Mouse (Mus musculus) MEL (cell line): ENCODE results near the gene Phf23. TPM values are rescaled to one million over a fixed set of nuclear protein-coding genes. Genes with fewer than 3 reads are reported as not detected.
A peak's percentile ranks its signal among the peaks of the same experiment; 100 is the strongest.
"Not testable (repeated sequence)": the region's sequence is repeated elsewhere in the genome, so short reads cannot be mapped to it uniquely, and the experiment has no call there.

Experiments used
- DNase-seq: peaks from one replicate; pipeline ENCODE4 v3.0.0; 2011; ENCODE audit warnings: low read depth, low spot score
- H3K27ac ChIP-seq: 2 replicates; pipeline ENCODE4 v1.5.1; 2012; ENCODE audit warnings: low read depth, mild to moderate bottlenecking, control low read depth, low read length, moderate library complexity; ENCODE audit not compliant: control insufficient read depth
- H3K27me3 ChIP-seq, 2 experiments: fragments of 150-350 bp in 1 of 2; sonication (generic) in 1 of 2; 2 replicates each; pipeline ENCODE4 v1.6.1; 2012; ENCODE audit warnings: low read length in 2 of 2, mild to moderate bottlenecking in 2 of 2, improper control_type of control experiment in 1 of 2, moderate library complexity in 1 of 2; ENCODE audit not compliant: insufficient read depth in 2 of 2, control insufficient read depth in 1 of 2
- H3K36me3 ChIP-seq, 2 experiments: 2 replicates each; pipeline ENCODE4 v1.6.1; 2012 to 2014; ENCODE audit warnings: low read length in 2 of 2, improper control_type of control experiment in 1 of 2, inconsistent platforms in 1 of 2, mild to moderate bottlenecking in 1 of 2; ENCODE audit not compliant: insufficient read depth in 2 of 2, control insufficient read depth in 1 of 2
- H3K4me1 ChIP-seq, 2 experiments: fragments of 150-350 bp in 1 of 2; sonication (generic) in 1 of 2; 2 replicates each; pipeline ENCODE4 v1.6.1; 2012; ENCODE audit warnings: low read length in 2 of 2, improper control_type of control experiment in 1 of 2, mild to moderate bottlenecking in 1 of 2; ENCODE audit not compliant: insufficient read depth in 2 of 2, control insufficient read depth in 1 of 2
- H3K4me3 ChIP-seq, 2 experiments: fragments of 150-350 bp in 1 of 2; sonication (generic) in 1 of 2; 2 replicates each; pipeline ENCODE4 v1.5.1; 2012; ENCODE audit warnings: low read depth in 2 of 2, low read length in 2 of 2, mild to moderate bottlenecking in 2 of 2, moderate library complexity in 2 of 2, control low read depth in 1 of 2, improper control_type of control experiment in 1 of 2; ENCODE audit not compliant: control insufficient read depth in 1 of 2, insufficient read depth in 1 of 2
- H3K79me2 ChIP-seq: 2 replicates; pipeline ENCODE4 v1.6.1; 2012; ENCODE audit warnings: mild to moderate bottlenecking, low read length, moderate library complexity; ENCODE audit not compliant: control insufficient read depth, poor library complexity, insufficient read depth
- H3K9ac ChIP-seq: 2 replicates; pipeline ENCODE4 v1.6.1; 2012; ENCODE audit warnings: low read depth, mild to moderate bottlenecking, control low read depth, low read length, moderate library complexity; ENCODE audit not compliant: control insufficient read depth, poor library complexity, severe bottlenecking
- H3K9me3 ChIP-seq: fragments of 150-350 bp; sonication (generic); replicated peaks from 2 replicates; pipeline ENCODE4 v1.6.1; 2012; ENCODE audit warnings: mild to moderate bottlenecking, low read length, improper control_type of control experiment, moderate library complexity; ENCODE audit not compliant: insufficient read depth
- CHD1 ChIP-seq: IDR thresholded peaks from 2 replicates; pipeline ENCODE4 v1.6.1; 2012; ENCODE audit warnings: low read depth, mild to moderate bottlenecking, inconsistent platforms, low read length, improper control_type of control experiment
- E2F4 ChIP-seq: IDR thresholded peaks from 2 replicates; pipeline ENCODE4 v1.6.1; 2011; ENCODE audit warnings: low read depth, low read length, improper control_type of control experiment, borderline replicate concordance
- ETS1 ChIP-seq: IDR thresholded peaks from 2 replicates; pipeline ENCODE4 v1.6.1; 2012; ENCODE audit warnings: low read depth, mild to moderate bottlenecking, inconsistent platforms, low read length, improper control_type of control experiment, moderate library complexity
- MAX ChIP-seq: IDR thresholded peaks from 2 replicates; pipeline ENCODE4 v1.6.1; 2011; ENCODE audit warnings: low read length, improper control_type of control experiment
- MYB ChIP-seq: IDR thresholded peaks from 2 replicates; pipeline ENCODE4 v1.6.1; 2011; ENCODE audit warnings: mild to moderate bottlenecking, low read depth, low read length, improper control_type of control experiment
- NRF1 ChIP-seq: IDR thresholded peaks from 2 replicates; pipeline ENCODE4 v1.6.1; 2014; ENCODE audit warnings: low read depth, mild to moderate bottlenecking, inconsistent platforms, low read length, improper control_type of control experiment, moderate library complexity; ENCODE audit not compliant: poor library complexity, insufficient read depth, severe bottlenecking
- POLR2AphosphoS2 ChIP-seq: IDR thresholded peaks from 2 replicates; pipeline ENCODE4 v1.6.1; 2011; ENCODE audit warnings: low read length, improper control_type of control experiment
- RAD21 ChIP-seq: IDR thresholded peaks from 2 replicates; pipeline ENCODE4 v1.6.1; 2011; ENCODE audit warnings: mild to moderate bottlenecking, low read depth, low read length, improper control_type of control experiment
- UBTF ChIP-seq: IDR thresholded peaks from 2 replicates; pipeline ENCODE4 v1.6.1; 2012; ENCODE audit warnings: low read depth, mild to moderate bottlenecking, inconsistent platforms, low read length, improper control_type of control experiment, moderate library complexity, borderline replicate concordance; ENCODE audit not compliant: insufficient read depth
- ZKSCAN1 ChIP-seq: IDR thresholded peaks from 2 replicates; pipeline ENCODE4 v1.6.1; 2012; ENCODE audit warnings: low read depth, mild to moderate bottlenecking, inconsistent platforms, low read length, improper control_type of control experiment, moderate library complexity
- polyA plus RNA-seq, 2 experiments: library from polyadenylated mRNA; stranded (reverse) in 1 of 2; unstranded in 1 of 2; fragments of >175 nt in 1 of 2; fragments of >200 nt in 1 of 2; gene quantifications; 2 replicates each; pipeline versions ENCODE4 v1.2.1 to v1.2.4; 2012; ENCODE audit warnings: low replicate concordance in 2 of 2, low read depth in 1 of 2; ENCODE audit not compliant: insufficient read length in 2 of 2, insufficient read depth in 1 of 2, missing spikeins in 1 of 2
- total RNA-seq: library from RNA; depleted of rRNA; stranded (reverse); fragments of 300-350 nt; gene quantifications from 2 replicates; pipeline ENCODE4 v1.2.3, GENCODE M21; 2012

Gene Phf23
- total and polyA plus RNA-seq, 3 experiments = 108 to 112 TPM; not detected in 1

- TF ChIP-seq POLR2AphosphoS2 (no peak), MAX (peak; percentile 40; the same call in 1 of the 2 replicates), ZKSCAN1 (peak; percentile 97)
- TF ChIP-seq, all 39 proteins: peak for 2
- no peaks in the 10 kb centered on the region for H3K9me3 ChIP-seq
- peak overlapping the region; percentile 38 for H3K9ac ChIP-seq
- H3K4me1 ChIP-seq = peaks cover 6 to 35% of the 10 kb centered on the region in 2 experiments
- H3K79me2 ChIP-seq = peaks cover 26% of the 10 kb centered on the region
- H3K27ac ChIP-seq = no peak overlapping the region
- peaks cover 0 to 38% of the 10 kb centered on the region in 2 experiments; a peak in 2 of 4 replicates for H3K36me3 ChIP-seq
- no peaks in the 10 kb centered on the region for H3K27me3 ChIP-seq
- H3K4me3 ChIP-seq = peak overlapping the region; percentile 82 to 86; a peak in 3 of 4 replicates
- peak; percentile 54 for DNase-seq
These were observed 20.1 kb downstream of the Phf23 start for GRCm38 (mm10) chr11:70015677-70016076.

DNA sequence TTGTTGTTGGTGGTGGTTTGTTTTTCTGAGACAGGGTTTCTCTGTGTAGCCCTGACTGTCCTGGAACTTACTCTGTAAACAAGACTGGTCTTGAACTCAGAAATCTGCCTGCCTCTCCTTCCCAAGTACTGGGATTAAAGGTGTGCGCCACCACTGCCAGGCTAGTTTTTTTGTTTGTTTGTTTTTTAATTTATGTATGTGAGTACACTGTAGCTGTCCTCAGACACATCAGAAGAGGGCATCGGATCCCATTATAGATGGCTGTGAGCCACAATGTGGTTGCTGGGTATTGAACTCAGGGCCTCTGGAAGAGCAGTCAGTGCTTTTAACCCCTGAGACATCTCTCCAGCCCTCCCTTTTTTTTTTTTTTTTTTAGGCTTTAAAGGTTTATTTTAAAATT is 20.6 kb downstream of the Phf23 start:
- not testable (repeated sequence) for H3K27ac ChIP-seq

GRCm38 (mm10) chr11:70016669-70017068 is 21.1 kb downstream of the Phf23 start, which contains the start of gene Dlg4:
TSS of gene Dlg4 (plus strand) at chr11:70016942.
- peaks cover 0 to 40% of the 10 kb centered on the region in 2 experiments; a peak in 2 of 4 replicates for H3K36me3 ChIP-seq
- peak within 1 kb of the TSS; percentile 48 for H3K27ac ChIP-seq
- TF ChIP-seq MYB (no peak), UBTF (no peak), ETS1 (0 out of 2 replicates have a peak, but pooled peaks have one; percentile 15), CHD1 (no peak), NRF1 (0 out of 2 replicates have a peak, but pooled peaks have one; percentile 14), E2F4 (no peak), RAD21 (no peak)
- peak within 1 kb of the TSS; percentile 64 to 86 for H3K4me3 ChIP-seq
- peaks cover 6 to 35% of the 10 kb centered on the region in 2 experiments for H3K4me1 ChIP-seq
- no peaks in the 10 kb centered on the region for H3K27me3 ChIP-seq
- H3K9me3 ChIP-seq = no peaks in the 10 kb centered on the region
- H3K79me2 ChIP-seq = peaks cover 26% of the 10 kb centered on the region
- peak within 1 kb of the TSS; percentile 69 for H3K9ac ChIP-seq
- peak; percentile 54 for DNase-seq

More for the DNA sequence above, 20.6 kb downstream of the Phf23 start:
- peaks cover 26% of the 10 kb centered on the region for H3K79me2 ChIP-seq
- not testable (repeated sequence) for H3K9me3 ChIP-seq, H3K4me3 ChIP-seq, DNase-seq, H3K27me3 ChIP-seq
- peak overlapping the region; percentile 7; the same call in 1 of the 2 replicates for H3K9ac ChIP-seq
- H3K4me1 ChIP-seq = peaks cover 6 to 35% of the 10 kb centered on the region in 2 experiments
- H3K36me3 ChIP-seq = peaks cover 0 to 40% of the 10 kb centered on the region in 2 experiments; a peak in 2 of 4 replicates
